Mouse (Mus musculus): ENCODE measurements around the gene Smlr1.

Gene Smlr1

DNA sequence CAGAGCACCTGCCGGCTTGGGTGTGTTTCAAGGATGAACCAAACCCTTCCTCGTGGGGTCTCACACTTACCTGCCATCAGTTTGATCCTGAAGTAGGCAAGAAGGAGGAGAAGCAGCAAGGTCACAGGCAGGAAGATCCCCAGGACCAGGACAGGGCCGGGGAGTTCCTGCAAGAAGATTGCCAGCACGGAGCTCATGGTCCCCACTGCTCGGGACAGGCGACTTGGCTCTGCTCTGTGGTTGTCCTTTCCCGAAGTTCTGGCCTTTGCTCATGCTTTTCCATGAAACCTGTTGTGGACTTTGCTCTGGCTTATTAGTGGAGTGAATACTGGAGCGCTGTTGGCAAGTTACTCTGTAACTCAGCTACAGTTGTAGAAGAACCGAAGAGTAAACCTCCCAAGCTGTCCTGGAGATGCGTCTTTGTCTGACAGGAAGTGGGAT lies at the start of gene Smlr1:
Gene Smlr1 (minus strand): TSS at position 377 of the 441 bp plus-strand sequence.
- DNase-seq, result no peak

DNA sequence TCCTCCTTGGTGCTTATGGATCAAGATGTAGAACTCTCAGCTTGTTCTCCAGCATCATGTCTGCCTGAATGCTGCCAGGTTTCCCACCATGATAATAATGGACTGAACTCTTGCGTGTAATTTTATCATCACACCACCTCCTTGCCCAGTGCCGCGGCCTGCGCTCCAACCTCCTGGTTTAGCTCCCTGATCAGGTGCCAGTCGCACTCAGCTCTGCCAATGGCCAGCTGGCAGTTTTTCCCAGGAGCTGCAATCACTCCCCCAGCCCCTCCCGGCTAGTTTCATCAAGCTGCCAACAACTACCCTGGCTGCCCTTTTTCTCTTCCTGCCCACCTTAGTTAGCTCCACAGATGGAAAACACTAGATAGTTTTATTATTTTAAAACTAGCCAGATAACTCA lies 48.8 kb upstream of the Smlr1 start:
- no peak for DNase-seq

- no peak for DNase-seq
Observed at GRCm38 (mm10) chr10:25580066-25580465, 44.0 kb upstream of the Smlr1 start.

GRCm38 (mm10) chr10:25571319-25572240 lies 35.5 kb upstream of the Smlr1 start:
- no peak for DNase-seq

DNA sequence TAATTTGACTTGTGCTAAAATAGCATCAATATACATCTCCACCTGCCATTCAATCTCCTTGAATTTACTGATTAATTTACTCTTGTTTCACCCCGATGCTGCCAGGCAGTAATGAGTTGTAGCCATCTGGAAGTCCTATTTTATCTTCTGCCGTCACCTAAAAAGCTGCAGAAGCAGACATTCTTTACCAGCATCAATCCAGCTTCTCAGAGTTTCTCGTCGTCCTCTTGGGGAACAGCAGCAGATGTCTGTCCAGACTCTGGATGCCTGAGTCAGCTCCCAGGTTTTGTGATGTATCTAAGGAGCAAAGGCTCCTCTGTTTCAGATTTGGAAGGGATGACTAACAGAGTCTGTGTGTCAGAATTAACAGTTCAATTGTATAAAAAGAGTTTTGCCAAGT lies 16.9 kb upstream of the Smlr1 start:
- DNase-seq, result no peak

DNA sequence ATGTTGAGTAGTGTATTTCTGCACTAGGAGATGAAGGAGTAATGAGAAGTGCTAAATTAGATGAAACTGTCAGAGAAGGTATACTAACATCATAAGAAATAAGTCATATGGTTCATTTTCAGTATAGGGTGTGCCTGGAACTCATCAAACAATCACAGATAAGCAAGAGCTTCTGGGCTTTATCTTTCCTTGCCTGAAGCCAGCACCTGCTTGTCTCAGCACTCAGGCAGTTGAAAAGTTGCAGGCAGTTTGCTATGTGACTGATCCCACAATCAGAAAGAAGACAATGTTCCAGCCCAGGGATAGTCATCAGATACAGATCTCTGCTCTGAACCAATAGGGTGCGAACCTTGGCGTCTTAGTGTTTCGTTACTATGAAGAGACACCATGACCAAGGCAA lies 5.0 kb upstream of the Smlr1 start:
- DNase-seq, result no peak

GRCm38 (mm10) chr10:25539771-25540168 lies 3.7 kb upstream of the Smlr1 start:
- no peak for DNase-seq

DNA sequence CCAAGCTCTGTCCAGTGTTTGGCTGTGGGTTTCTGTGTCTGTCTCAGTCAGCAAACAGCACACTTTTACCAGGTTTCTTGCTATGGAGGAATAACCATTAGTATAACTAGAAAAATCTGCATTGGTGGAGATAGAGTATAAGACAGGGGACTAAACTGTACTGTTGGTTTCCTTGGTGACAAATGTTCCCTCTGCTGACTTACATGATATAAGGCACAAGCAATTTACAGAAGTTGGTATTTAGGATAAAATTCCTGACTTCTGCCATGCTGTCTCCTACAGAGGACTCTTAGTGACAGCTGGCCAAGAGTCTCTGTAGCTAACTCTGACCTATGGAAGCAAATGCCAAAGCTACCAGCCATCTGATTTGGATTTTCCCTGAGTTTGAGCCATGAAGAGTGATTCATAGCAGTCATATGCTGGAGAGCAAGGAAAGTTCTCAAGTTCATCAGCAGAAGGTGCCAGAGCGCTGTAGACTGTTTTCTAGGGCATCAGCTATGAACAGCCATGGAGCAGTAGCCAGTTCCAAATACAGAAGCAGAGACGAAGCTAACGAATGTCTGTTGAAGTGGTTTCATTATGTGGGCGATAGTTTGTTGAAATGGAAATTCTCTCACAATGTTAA lies 3.2 kb upstream of the Smlr1 start:
- DNase-seq, result no peak

GRCm38 (mm10) chr10:25538738-25539137 lies 2.7 kb upstream of the Smlr1 start:
- no peak for DNase-seq

GRCm38 (mm10) chr10:25536621-25537020 lies 554 bp upstream of the Smlr1 start:
- no peak for DNase-seq

GRCm38 (mm10) chr10:25534467-25534866 lies 1.6 kb downstream of the Smlr1 start:
- no peak for DNase-seq

GRCm38 (mm10) chr10:25533513-25534246 lies 2.4 kb downstream of the Smlr1 start:
- DNase-seq, result no peak

DNA sequence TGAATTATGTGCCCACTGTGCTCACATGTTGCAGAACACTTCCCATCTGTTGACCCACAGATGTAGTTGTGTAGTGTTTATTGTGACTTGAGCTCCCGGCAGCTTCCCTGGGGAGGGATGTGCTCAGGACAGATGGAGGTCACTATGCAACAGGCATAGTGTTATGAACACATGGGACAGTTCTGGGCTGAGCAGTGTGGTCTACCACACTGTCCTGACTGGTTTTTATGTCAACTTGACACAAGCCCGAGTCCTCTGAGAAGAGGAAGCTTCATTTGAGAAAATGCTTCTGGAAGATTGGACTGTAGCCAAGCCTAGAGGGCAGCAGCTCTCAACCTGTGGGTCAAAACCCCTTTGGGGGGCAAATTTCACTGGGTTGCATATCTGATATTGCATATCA lies 3.0 kb downstream of the Smlr1 start:
- DNase-seq, result no peak

- no peak for DNase-seq
Observed at GRCm38 (mm10) chr10:25531335-25531734, 4.7 kb downstream of the Smlr1 start.

DNA sequence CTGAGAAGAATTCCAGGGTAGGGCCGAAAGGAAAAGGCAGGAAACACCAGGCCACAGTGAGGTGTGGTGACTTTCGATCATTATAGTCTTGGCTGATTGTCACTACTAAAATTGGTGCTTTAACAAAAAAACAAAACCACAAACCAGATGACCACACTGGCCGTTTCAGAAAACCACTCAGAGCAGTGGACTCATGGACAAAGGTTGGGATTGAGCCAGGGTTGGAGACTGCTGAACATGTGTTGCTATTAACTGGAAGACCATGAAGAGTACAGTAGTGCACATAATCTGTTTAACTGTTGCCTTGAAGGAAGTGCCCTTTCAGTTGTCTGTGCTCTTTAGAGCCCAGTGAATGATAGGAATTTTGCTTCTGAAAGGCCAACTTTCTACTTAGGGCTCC lies 8.9 kb downstream of the Smlr1 start:
- DNase-seq, result no peak

DNA sequence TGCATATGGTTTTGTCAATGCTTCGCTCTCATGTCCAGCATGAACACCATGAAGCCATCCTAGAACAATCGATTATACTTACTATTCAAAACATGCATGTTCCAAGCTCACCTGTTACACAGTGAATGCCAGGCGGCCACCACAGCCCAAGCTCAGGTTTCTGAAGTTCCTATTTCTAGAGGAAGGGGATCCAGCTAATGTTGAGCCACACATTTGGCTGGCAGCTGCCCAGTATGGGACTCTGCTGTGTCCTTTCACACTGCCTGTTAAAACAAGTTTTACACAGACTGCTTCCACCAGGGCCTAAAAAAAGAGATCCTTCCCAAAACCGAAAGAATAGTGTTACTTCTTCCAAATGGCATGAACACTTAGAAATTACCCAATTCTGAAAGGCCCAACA lies 9.4 kb downstream of the Smlr1 start:
- no peak for DNase-seq

DNA sequence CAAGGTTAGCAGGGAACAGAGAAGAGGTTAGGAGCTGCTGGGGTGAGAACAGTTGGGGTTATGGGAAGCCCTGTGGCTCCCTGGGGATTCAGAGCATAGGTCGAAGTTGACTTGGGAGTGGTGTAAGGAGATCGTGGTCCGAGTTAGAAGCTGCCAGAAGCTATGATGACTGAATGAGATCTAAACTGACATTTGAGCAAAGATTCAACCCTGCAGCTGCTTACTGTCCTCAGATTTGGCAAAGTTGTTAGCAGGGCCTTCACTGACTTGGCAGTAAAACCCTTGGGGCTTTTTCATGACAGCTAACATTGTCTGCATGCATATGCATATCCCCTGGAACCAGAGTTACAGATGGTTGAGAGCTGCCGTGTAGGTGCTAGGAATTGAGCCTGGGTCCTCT lies 9.9 kb downstream of the Smlr1 start:
- no peak for DNase-seq

- no peak for DNase-seq
Observed at GRCm38 (mm10) chr10:25523727-25524126, 12.3 kb downstream of the Smlr1 start.

DNA sequence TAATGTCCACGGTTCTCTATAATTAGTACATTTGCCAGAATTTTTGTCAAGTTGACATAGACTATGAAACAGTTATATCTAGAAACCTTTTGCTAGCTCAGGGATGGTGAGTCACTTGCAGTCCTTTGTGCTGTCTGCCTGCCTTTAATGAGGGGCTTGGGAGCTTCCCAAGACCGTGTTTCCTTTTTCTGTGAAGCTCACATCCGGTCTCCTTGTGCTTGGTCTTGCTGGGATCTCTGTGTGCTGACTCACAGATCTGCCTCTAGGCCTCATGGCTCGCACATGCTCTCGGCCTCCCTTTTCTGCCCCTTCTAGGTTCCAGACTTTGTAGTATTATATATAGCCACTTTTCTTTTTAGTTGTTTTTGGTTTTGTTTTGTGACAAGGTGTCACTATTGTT lies 15.6 kb downstream of the Smlr1 start:
- DNase-seq, result no peak

DNA sequence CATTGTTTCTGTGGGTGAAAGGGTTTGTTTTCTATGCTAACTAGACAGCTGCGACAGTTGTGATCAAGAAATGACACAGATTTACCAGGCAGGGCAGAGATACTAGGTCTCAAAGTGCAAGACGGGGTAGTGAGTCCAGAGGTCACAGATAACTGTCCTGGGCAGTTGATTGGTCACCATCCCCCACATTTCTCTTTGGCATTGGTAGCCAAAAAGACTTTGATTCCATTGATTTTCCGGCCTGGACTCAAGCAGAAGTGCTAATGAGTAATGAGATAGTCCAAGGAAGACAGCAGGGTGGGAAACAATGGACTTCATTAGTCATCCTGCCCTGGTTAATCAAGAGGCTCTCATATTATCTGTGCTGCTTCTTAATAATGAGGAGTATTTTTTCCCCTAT lies 16.1 kb downstream of the Smlr1 start:
- DNase-seq, result no peak

- DNase-seq, result no peak
Observed at GRCm38 (mm10) chr10:25513821-25514220, 22.2 kb downstream of the Smlr1 start.

GRCm38 (mm10) chr10:25503250-25503649 lies 32.8 kb downstream of the Smlr1 start:
- DNase-seq, result no peak

DNA sequence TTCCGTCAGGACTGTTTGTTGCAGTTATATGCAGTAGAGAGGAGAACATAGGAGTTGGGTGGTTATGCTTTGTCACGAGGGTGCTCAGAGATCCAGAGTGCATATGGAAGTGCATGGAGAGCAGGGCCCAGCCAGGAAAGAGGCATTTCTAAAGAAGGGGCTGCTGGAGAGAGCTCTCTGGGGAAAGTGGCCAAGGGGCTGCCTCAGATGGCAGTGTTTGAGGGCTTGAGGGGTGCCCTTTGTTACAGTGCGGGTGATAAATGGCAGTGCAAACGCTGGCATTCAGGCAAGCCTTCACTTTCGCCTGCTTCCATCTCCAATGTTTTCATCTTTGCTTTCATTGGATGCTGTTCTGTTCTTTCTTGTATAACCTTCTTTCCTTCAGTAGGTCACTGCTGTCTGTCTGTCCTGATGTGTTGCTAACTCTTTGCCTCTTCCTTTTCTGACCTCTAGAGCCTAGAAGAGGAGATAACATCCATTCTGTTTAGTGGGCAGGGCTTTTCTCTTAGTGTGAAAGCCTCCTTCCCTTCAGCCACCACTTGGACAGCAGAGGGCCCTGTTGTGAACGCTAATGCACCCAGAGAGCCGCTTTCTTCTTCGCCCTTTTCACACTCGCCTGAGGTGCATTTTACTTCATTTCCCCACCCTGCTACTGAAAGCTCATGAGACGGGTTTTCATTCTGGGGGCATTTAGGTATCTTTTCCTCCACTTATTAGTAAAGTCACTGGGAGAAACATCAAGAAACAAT lies 36.6 kb downstream of the Smlr1 start:
- no peak for DNase-seq

Measured in spleen, adult 18-20 months (tissue).